Mouse (Mus musculus): ENCODE results near the gene Dusp8.

The Dusp8 gene

GRCm38 (mm10) chr7:142086159-142086905 lies 9.3 kb downstream of the Dusp8 start:
- DNase-seq (ENCODE audit: low spot score in 2 of 2) = no peak

DNA sequence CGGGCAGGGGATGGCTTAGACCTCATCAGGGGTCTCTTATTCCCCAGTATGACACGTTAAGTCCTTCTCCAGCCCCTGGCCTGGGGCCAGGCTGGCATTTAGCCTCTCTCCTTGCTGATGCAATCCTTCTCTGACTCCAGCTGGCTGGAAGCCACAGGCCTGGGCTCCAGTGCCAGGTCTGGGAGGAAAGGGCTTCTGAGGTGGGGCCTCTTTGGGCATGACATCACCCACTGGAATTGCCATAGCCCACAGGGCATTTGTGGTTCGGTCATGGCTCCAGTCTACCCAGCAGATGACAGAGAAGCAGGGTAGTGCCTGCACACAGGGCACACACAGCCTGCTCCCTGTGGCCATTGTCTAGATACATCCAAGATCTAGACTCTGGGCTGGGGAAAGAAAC lies 10.8 kb downstream of the Dusp8 start:
- DNase-seq (ENCODE audit: low spot score in 2 of 2) = no peak

DNA sequence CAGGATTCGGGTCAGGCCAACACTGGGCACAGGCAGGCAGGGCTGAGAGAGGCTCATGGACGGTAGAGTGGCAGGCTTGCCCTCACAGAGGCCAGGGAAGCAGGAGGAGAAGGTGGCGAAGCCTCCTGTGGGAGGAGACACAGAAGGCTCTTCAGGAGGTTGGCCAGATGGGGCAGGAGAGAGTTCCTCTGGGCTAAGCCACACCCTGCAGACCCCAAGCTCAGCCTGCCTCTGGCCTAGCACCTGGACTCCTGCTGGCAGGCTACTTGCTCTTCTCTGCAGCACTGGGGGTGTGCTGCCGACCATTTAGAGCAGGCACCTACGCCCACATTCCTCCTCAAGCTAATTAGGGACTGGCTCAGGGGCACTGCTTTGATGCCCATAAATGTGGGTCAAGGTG lies 11.2 kb downstream of the Dusp8 start:
- DNase-seq (ENCODE audit: low spot score in 2 of 2) = no peak

GRCm38 (mm10) chr7:142083588-142084317 lies 11.9 kb downstream of the Dusp8 start:
- no peak for DNase-seq (ENCODE audit: low spot score in 2 of 2)

GRCm38 (mm10) chr7:142082607-142083006 lies 13.0 kb downstream of the Dusp8 start:
- DNase-seq (ENCODE audit: low spot score in 2 of 2) = no peak

- no peak for DNase-seq (ENCODE audit: low spot score in 2 of 2)
Observed at GRCm38 (mm10) chr7:142082179-142082578, 13.5 kb downstream of the Dusp8 start.

- DNase-seq (ENCODE audit: low spot score in 2 of 2) = no peak
Observed at GRCm38 (mm10) chr7:142081736-142082135, 13.9 kb downstream of the Dusp8 start.

DNA sequence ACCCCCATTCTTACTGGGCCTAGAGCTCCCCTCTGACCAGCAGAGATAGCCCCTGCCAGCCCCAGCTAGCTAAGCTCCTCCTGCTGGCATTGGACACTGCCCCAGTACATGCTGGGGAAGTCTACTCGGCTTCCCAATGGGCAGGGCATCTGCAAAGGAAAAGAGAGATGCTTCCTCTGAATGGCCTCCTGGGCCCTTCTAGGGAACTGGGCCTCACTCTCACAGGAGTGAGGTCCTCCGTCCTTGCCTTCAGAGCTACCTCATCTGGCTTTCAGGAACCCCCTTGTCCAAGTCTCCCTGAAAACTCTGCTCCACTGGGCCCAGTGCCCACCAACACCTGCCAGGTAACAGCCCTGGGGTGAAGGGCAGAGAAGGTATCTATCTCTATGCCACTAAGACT lies 14.8 kb downstream of the Dusp8 start:
- DNase-seq (ENCODE audit: low spot score in 2 of 2) = no peak

DNA sequence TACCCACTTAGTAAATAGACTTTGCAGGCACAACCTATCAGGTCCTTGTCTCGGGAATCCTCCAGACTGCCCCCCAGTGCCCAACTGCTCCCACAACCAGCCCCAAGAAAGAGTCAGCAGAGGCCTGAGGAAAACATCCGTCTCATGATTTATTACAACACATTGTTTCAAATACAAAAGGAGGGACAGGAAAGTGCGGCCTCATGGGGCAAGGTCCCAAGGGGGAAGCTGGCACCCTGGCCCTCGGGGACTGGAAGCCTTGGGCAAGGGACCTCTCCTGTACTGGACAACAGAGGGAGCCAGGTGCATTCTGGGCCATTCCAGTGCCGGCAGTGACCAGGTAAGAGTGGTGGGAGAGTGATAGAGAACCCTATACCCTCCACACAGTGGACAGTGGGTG lies 16.3 kb downstream of the Dusp8 start:
- DNase-seq (ENCODE audit: low spot score in 2 of 2) = no peak

GRCm38 (mm10) chr7:142077138-142077537 lies 18.5 kb downstream of the Dusp8 start:
- no peak for DNase-seq (ENCODE audit: low spot score in 2 of 2)

GRCm38 (mm10) chr7:142074146-142074886 lies 21.3 kb downstream of the Dusp8 start:
- DNase-seq (ENCODE audit: low spot score in 2 of 2) = no peak

GRCm38 (mm10) chr7:142071717-142072116 lies 23.9 kb downstream of the Dusp8 start:
- DNase-seq (ENCODE audit: low spot score in 2 of 2) = no peak

DNA sequence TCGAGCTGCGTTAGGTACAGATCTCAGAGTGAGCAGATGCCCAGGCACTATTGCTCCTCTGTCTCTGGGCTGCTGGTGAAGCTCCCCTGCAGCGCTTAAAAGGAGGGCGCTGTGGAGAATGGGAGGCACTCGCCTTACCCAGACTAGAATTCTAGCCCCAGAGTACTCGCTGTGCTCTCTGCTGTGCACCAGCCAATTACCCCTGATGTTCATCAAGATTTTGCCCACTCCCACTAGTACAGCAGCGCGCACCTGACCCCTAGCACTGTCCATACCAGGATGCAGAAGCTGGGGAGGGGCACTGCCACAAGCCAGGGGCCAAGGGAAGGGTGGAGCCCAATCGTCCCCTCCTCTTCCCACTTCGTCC lies 24.4 kb downstream of the Dusp8 start:
- no peak for DNase-seq (ENCODE audit: low spot score in 2 of 2)

- peak; percentile 46 to 57 for DNase-seq (ENCODE audit: low spot score in 2 of 2)
Observed at GRCm38 (mm10) chr7:142070458-142071211, 25.0 kb downstream of the Dusp8 start.

GRCm38 (mm10) chr7:142068429-142068828 lies 27.2 kb downstream of the Dusp8 start:
- no peak for DNase-seq (ENCODE audit: low spot score in 2 of 2)

GRCm38 (mm10) chr7:142060931-142061565 lies 34.6 kb downstream of the Dusp8 start, which contains the start of gene Mob2:
Gene Mob2 (minus strand): TSS chr7:142061065.
- DNase-seq (ENCODE audit: low spot score in 2 of 2) = peak; percentile 88 to 89

DNA sequence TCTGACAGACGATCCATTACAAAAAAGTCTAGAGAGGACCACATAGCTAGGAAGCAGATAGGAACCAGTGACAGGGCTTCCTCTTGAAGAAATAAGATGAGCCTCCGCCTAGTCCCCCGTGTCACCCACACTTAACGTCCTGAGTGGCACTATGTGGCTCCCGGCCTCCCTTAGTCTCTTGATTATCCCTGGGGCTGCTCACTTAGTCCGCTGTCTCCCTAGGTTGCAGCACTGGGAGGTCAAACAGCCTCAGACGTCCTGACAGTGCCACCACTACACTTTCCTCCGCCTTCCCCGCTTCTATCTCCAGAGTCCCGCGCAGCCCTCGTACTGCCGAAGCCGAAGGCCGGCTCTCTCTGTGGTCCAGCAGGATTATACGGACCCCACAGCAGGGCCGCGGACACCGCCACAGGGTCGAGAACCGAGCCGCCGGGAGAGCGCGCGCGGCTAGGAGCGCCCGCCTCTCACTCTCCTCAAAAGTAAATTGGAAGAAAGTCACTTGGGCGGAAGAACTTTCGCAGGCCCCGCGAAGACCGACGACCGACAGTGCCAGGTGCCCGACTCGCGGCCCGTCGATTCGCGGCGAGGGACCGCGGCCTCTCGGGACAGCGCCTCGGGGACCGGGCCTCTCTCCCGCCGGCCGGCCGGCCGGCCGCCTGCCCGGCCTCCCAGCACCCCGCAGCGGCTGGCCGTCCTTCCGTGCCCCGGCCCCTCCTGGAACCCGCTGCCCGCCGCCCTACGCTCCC lies 35.3 kb downstream of the Dusp8 start:
- DNase-seq (ENCODE audit: low spot score in 2 of 2) = no peak

DNA sequence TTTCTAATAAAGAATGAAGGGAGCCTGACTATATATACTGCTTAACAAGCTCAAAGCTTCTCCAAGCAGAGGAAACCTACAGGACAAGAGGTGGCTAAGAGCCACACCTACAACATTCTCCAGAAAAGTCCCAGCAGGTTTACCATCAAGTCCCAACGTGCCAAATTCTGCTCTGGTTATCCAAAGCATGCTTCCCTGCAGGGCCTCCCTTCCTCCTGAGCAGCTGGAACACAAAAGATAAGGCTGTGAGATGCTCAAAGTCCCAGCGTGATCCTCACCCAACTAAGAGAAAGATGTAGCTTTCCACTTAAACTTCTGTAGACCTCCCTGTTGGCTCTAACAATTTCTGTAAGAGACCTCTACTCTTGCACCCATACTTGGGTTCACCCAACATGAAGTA lies 36.6 kb downstream of the Dusp8 start:
- no peak for DNase-seq (ENCODE audit: low spot score in 2 of 2)

DNA sequence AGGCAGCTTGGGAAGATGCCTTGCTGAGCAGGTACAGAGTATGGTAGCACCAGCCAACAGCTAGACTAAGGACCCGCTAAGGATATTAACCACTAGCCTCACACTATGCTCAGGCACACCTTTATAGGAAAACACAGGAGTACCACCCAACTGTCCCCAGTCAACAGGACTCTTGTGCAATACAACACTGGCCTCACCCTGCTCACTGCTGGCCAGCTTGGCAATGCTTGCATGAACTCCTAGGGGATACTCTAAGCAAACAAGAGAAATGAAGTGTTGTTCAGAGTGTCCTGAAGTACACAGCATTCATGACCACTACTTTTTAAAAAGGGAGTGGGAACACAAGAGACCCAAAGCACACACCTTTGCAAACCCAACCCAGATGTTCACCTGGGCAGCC lies 38.5 kb downstream of the Dusp8 start:
- no peak for DNase-seq (ENCODE audit: low spot score in 2 of 2)

DNA sequence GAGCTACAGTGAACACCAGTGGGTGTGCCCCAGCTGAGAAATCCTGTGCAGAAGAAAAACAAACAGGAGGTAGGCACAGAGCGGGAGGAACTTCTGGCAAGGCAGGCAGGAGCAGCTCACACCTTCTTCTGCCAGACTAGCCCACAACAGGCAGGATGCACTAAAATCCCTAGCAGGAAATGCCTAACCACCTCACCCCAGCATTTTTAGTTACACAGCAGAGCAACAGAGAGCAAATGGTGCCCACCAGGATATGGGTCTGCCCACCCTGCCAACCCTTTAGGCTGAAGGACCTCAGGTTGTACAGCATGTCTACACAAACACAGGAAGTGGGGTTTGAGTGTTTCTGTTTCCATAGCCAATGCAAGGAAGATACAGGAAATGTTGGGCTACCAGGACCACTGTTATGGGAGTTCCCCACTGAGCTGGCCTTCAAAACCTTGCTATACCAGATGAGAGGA lies 39.0 kb downstream of the Dusp8 start:
- DNase-seq (ENCODE audit: low spot score in 2 of 2) = peak in 1 of 2 experiments; percentile 7
